Mouse (Mus musculus) CD4-positive, CD25-positive, alpha-beta regulatory T cell, adult 2 months (primary cell): ENCODE results near the gene C1ql4.

Experiments
- DNase-seq: peaks from one replicate; pipeline ENCODE4 v3.0.0-alpha.2; 2012; ENCODE audit warnings: low read depth, low spot score

The C1ql4 gene

DNA sequence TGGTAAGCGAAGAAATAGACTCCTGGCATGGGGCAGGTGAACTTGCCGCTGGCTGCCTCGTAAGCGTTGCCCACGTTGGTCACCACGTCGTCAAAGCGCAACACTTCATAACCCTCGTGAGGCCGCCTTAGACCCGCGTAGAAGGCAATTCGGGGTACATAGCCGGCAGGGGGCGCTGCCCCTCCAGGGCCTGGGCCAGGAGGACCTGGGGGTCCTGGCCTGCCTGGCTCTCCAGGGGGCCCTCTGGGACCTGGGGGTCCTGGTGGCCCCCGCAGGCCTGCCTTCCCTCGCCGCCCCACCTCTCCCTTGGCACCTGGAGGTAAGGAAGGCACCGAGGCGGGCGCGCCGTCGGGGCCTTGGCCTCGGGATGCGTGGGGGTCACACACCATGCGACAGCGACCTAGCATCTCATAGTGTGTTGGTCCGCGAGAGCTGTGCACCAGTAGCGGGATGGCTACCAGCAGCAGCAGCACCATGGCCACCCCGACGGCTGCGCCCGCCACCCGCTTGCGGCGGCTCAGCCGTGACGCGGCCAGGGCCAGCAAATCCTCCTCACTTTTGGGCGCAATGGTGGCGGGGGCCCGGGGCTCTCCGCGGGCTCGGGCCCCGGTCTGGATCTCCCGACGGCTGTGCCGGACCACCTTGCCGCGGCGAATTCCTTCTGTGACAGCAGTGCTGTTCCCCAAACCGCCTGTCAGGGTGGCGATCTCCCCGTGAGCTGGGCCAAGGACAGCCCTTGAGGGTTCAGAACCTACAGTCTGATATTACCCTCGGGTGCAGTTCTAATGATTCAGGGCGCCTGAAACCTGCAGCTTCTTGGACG lies at the start of gene C1ql4:
TSS of gene C1ql4 (minus strand) at position 565 of the 823 bp plus-strand sequence.
- DNase-seq: peak; percentile 67

DNA sequence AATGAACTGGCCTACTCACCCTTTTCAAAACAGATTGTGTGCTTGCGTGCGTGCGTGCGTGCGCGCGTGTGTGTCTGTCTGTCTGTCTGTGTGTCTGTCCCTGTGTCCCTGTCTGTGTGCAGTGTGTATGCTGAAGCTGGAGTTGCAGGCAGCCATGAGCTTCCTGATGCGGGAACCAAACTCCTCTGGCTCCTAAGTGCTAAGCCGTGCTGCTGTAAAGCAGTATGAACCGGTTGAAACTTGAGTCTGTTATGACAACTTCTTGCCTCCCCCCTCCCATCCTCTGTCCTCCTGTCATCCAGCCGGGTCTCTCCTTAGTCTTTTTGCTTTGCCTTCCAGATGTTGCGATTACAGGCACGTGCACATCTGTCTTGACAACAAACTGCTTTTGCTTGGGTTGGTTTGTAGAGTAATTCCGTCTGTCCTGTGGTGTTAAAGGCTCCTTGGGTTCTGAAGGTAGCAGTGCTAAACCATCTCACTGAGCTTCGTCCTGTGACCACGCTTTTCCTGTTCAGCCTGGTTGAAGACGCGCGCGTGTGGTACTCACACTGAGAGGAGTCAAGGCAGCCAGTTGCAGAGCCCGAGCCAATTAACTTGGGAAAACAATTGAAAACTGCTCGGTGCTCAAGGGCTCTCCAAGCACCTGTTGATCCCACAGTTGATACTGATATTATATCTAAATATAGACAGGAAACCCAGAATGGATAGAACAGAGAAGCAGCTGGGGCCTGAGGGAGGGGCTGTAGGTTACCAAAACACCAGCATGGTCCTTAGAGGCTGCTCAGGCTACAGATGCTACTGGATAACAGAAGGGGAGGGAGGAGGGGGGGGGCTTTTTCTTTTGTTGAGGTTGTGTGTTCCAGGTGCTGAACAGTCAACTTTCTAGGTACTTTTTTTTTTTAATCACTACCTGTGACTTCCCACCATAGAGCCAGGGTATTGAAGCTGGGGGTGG lies 42.6 kb upstream of the C1ql4 start:
- peak; percentile 31 for DNase-seq

DNA sequence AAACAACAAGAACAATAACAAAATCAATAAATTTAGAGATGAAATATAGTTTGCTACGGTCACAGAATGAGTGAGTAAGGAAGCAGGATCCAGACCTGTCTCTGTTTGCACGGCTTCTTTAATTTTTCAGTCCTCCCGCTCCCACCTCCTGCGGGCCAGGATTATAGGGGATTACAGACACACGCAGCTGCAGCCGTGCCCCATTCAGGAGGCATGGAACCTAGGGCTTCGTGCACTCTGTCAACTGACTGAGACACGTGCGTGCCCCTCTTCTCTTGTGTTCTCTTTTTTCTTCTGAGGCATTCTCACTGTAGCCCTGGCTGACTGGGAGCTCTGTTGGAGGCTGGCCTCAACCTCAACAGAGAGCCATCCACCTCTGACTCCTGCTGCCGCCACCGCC lies 41.8 kb upstream of the C1ql4 start:
- DNase-seq: no peak

DNA sequence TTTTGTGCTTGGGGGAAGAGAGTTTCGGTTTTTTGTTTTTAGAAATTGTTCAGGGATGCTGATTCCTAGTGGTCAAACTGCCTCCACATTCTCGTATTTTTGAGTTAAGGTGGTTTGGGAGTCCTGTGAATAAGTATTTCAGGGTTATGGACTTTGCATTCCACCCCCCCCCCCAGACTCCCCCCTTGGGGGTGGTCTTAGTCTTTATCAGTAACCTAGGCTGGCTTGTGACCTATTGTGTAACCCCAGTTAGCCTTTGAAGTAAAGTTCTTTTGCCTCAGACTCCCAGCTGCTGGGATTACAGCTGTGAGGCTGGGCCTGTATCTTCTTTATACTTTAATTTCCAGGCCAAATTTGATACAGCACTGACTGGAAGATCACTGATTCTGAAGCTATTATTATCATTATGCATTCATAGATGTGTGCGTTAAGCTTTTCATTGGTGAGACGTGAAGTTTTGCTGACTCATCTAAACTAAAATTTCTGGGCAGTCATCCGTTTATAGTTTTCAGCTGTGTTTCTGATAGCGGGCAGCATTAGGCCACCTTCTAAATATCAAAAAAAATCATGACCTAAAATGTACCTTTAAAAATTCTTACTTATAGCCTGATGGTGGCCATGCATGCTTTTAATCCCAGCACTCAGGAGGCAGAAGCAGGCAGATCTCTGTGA lies 40.4 kb upstream of the C1ql4 start:
- DNase-seq: no peak

DNA sequence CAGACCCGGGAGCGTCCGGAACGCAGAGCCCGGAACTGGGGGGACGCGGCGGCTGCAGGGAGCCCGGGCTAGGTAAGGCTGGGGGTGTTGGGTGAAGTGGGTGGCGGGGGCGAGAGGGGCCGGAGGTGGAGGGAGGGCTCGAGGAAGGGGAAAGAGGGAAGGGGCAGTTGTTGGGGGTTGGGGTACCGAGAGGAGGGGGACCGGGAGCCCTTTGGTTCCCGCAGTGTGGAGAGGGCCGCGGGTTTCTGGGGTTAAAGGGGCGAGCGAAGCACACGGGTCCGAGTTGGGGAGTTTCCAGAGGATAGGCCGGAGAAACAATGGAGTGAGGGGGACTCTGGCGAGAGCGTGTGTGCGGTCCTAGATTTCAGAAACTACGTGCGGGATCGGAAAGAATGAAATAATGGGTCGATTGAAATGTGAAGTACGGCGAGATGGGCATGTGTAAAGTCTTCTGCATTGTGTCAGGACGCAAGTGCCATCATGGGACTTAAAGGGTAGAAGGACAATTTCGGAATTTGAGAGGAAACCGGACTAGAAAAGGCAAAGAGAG lies 39.3 kb upstream of the C1ql4 start:
- no peak for DNase-seq

DNA sequence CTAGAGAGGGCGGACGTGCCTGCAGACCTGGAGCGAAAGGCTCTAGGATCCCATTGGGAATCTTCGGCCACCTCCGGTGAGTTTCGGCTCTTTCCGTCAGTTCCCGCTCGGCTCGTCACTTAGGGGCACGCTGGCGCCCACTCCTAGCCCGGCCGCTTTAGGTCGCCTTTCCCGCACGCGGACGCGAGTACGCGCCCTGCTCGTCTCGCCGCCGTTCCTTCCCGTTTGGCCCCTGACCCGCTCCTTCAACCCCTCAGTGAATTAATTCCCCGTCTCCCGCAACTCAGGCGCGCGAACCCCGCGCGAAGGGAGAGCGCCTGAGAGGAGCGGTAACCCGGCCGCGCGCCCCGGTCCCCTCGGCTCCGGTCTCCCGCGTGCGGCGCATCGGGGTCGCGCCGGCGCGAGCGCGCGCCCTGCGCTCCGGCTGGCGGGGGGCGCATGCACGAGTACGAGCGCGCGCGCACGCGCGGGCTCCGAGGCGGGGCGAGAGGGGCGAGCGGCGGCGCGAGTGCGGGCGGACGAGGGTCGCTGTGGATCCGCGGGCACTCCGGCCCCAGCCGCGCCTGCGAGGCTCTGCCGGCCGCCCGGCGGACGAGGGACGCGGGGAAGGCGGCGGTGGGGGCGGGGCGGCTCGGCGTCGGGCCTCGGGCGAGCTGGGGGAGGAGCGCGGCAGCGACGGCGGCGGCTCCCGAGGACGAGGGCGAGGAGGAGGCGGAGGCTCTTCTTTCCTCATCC lies 38.6 kb upstream of the C1ql4 start:
- peak; percentile 59 for DNase-seq

DNA sequence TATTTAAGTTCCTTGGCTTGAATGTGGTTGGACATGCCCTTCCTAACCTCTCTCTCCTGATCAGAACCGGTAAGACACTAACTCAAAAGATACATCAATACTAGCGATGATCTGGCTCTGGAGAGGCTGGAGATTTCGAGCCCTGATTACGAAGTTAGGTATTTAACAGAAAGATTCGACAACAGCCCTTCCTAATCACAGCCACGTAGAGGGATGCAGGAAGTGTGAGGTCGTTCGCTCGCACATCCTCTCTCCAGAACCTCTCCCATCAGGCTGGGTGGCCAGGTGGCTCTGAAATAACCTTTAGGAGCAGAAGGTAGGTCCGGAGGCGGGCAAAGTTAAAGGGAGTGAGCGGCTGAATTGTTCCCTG lies 38.1 kb upstream of the C1ql4 start, which contains the start of gene Spats2:
TSS of gene Spats2 (plus strand) at position 206 of the 370 bp plus-strand sequence.
- no peak for DNase-seq

DNA sequence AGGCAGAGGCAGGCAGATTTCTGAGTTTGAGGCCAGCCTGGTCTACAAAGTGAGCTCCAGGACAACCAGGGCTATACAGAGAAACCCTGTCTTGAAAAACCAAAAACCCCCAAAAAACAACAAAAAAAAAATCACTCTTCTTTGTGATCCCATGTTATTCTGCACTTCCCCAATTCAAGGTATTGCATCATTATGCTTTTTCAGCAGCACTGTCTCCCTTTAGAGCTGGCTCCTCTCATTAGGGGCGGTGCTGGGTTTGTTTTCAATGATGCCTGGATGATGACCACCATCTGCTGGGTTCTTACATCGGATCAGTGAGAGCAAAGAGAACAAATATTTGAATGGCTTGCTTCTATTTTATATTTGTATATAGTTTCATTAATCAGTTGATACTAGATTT lies 35.0 kb upstream of the C1ql4 start:
- no peak for DNase-seq

DNA sequence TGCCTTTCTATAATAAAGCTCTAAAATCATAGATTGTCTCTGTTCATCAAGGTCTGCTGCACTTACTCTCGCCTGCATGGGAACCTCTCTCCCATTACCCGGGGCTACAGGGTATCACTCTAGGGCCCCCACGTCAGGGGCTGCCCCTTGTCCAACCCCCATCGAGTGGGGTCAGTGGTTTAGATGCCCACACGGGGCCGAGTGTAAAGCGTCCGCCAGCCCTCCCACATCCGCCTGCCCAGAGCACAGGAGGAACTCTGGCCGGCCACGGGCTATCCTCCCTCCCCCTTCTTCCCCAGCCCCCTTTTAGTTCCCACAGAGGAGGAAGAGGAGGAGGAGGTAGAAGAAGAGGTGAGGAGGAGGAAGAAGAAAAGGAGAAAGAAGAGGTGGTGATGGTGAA lies 33.2 kb upstream of the C1ql4 start:
- DNase-seq: no peak

DNA sequence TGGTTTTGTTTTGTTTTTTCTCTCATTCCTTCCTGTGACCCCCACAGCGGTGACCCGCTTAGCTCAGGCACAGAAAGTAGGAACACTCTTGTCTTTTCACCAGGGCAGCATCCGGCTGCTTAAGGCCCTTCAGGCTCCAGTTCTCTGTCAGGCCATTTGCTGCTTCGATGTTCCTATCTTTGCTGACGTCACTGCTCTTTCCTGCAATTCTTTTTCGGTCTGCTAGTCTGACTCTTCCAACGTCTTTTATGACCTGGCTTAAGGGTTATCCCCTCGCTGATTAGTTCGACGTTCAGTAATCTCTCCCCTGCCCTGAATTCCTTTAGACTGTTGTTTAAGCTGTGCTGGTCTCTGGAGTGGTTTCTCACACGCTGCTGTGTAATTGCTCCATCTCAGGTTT lies 28.9 kb upstream of the C1ql4 start:
- DNase-seq: no peak

DNA sequence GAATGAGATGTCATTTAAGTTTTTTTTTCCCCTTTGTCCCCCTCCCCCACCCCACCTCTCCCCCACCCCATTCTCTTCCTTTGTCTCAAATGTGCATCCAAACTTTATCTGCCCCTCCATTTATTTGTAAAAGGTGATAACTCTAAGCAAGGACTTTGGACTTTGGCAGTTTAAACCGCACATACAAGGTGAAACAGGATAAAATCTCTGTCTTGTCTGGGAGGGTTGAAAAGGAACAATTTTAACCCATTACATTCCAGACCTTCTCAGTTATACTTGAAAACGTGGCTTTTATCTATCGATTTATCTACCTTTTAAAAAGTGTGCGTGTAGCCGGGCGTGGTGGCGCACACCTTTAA lies 27.4 kb upstream of the C1ql4 start:
- DNase-seq: no peak

DNA sequence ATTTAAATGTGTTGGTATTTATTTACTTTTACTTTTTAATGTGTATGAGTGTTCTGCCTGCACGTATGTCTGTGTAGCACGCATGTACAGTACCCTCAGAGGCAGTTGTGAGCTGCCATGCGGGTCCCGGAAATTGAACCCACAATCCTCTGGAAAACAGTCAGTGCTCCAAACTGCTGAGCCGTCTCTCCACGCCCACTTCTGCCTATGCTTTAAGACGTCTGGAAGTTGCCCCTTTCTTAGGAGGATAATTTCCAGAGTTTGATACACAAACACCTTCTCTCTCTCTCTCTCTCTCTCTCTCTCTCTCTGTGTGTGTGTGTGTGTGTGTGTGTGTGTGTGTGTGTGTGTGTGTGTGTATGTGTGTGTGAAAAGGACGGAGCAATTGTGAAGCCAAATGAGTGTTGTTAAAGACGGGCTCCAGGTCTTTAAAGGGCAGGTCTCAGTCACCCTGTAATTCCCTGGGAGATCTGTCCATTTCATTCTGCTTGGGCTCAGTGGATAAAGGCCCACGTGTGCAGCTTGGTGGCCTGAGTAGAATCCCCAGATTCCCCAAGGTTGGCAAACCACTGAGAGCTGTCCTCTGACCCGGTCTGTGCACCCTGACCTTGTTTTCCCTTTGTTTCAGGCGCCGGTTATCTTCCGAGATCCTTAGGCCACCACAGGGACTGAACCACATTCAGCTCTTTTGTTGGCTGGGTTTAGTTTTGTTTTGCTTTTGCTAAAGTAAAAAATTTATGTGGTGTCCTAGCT lies 26.9 kb upstream of the C1ql4 start:
- DNase-seq: no peak

DNA sequence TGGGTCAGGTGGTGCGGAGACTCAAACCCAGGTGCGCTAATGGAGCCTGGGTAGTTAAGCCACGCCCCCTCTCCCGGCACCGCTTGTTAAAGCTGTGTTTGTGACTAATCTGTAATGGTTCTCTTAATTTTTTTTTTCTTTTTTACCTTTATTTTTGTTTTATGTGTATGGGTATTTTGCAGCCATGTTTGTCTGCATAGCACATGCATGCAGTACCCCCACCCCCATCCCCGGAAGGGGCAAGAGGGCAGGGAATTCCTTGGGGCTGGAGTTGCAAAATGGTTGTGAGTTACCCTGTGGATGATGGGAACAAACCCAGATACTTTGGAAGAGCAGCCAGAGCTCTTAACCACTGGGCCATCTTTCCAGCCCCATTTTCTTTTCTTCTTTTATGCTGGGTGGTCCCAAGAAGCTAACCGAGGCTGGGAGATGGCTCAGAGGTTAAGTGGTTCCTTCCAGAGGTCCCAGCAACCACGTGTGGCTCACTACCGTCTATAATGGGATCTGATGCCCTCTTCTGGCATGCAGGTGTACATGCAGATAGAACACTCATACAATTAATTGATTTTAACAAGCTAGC lies 25.9 kb upstream of the C1ql4 start:
- DNase-seq: peak; percentile 50

DNA sequence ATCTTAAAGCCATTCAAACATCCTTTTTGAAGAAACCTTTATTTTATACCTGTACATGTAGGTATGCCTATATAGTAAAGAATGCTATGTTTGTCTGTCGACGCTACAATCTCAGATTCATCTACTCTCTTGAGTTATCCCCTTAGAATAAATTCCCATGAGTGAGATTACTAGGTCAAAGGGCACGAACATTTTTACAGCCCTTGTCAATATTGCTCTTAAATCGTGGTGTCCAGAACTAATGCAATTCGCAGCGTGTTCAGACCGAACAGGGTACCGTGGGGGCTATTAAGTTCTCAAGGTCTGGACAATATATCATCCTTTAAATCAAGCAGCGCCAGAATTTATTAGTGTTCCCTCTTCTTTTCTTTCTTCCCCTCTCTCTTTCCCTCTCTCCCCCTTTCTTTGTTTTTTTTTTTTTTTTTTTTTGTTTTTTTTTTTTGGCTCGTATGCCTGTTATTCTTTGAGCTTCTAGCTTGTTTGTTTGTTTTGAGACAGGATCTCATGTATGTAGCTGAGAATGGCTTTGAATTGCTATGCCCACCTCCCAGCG lies 25.3 kb upstream of the C1ql4 start:
- no peak for DNase-seq

DNA sequence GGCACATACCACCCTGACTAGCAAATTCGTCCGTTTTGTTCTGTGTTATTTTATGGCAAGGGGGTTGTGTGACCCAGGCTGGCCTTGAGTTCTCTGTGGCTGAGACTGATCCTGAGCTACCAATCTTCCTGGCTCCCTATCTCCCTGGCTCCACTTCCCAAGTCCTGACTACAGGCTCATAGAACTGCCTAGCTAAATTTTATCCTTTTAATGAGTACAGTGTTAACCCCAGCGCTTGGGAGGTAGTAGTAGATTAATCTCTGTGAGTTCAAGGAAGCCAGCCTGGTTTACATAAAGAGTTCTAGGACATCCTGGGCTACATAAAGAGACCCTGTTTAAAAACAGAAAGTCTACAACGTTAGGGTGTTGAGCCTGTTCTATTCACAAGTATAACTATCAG lies 24.2 kb upstream of the C1ql4 start:
- no peak for DNase-seq

DNA sequence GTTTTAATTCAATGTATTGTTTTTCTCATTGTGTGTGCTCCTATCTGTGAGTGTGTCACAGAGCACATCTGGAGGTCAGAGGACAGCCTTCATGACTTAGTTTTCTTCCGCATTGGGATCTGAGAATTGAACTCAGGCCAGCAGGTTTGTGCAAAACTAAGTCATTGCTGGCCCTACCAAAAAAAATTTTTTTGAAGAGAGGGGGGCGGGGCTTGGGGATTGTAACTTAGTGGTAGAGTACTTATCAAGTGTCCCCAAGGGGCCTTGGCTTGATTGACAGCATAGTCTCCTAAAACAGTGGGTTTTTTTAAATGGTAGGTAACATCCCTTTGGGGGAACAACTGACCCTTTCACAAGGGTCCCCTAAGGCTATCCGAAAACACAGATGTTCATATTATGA lies 23.5 kb upstream of the C1ql4 start:
- DNase-seq: no peak

DNA sequence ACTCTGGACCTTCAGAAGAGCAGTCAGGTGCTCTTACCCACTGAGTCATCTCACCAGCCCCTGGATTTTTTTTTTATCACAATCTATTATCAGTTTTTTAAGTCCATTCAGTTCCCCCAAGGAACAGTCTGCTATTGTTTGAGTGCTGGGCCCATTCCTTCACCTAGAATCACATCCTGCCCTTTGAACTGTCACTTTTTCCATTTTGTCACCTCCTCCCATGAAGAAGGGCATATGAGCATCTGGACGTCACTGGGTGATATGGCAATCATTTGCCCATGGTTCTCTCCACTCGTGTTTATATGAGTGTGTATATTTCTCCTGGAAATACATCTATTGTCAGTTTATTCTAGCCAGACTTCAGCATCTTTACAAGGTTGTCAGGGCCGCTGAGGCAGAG lies 20.2 kb upstream of the C1ql4 start:
- peak; percentile 54 for DNase-seq

DNA sequence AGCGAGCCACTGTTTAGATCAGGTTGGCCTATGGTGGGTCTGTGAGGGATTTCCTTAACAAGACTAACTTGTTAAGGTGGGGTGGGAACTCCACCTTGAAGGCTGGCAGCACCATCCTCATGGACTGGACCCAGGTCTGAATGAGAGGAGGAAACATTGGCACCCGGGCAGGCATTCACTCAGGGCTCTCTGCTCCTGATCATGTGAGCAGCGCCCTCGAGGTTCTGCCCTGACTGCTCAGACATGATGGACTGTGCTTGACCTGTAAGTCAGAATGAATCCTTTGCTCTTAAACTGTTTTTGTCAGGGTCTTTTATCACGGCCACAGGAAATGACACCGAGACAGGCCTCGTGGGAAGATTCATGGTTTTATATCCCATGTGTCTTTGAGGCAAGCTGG lies 17.6 kb upstream of the C1ql4 start:
- no peak for DNase-seq

DNA sequence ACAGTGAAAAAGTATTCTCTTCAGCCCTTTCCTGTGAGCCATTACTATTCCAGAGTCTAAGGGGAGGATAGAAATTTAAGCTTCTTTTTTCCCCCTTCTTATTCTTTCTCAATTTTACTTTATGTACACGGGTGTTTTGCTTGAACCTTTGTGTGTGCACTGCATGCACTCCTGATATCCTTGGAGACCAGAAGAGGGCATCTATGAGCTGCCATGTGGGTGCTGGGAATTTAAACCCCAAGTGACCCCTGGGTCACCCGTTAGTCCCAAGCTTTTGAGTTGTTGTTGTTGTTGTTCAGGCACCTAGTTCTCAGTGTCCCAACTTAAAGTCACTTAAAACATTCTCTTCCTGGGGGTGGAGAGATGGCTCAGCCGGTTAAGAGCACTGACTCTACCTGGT lies 12.4 kb upstream of the C1ql4 start:
- DNase-seq: no peak

DNA sequence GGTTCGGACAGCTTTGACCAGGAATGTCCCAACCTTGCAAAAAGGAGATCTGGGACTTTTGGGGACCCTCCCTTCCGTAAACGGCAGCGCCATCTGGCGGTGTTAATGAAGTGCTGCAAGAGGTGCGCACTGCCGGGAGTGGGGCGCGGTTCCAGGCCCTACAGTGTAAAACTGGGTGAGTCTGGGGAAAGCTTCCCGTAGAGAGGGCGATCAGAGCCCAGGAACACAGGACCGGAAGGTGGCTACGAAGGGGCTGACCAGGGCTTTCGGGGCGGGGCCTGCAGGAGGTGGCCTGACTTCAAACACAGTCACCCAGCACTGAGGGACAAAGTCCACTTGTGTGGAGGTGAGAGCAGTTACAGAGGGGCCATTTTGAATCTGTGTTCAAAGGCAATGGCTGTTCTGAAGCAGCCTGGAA lies 11.5 kb upstream of the C1ql4 start:
- DNase-seq: peak; percentile 65
